Mouse (Mus musculus): Measurements from ENCODE around the gene Usp7.

Gene Usp7

DNA sequence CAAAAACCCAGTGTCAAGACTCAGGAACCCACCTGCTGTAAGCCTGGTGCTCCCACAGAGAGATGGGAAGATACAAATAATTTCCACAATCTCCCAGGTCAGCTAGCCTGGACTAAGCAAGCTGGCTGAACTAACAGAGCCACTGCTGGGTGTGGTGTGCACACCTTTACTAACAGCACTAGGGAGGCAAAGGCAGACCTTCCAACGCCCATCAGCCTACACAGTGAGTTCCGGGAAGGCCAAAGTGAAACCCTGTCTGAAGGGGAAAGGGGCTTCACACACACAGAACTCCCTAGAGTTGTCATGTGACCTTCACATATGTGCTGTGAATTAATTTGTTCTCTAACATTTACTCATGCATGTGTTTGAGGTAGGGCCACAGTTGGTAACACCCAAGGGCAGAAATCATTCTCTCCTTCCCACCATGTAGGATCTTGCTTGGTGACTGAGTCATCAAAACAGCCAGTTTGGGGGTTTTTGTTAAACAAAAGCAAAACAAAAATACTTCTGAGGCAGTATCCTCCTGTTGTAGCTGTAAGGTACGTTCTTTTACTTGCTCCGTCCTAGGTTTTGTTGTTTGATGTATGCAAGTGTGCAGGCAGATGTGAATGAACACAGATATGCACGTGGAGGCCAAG, 63.9 kb downstream of the Usp7 start:
- in situ Hi-C loops (cut with MboI, MseI), result no loop called here

DNA sequence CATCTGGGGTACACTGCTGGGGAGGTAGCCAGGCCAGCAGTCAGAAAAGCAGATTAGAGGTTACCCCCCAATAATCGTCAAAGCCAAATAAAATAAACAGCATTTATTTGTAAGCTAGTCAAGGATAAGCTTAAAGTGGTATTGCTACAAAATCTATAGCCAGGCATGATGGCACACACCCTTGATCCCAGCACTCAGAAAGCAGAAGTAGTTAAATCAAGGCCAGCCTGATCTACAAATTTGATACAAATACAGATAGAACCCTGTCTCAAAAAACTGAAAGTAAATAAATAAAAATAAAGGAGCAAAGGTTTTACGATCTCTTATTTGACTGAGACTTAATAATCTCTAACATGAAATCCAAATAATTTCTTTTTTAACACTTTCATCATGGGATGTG, 66.3 kb downstream of the Usp7 start:
- in situ Hi-C loops (cut with MboI, MseI), result no loop called here

DNA sequence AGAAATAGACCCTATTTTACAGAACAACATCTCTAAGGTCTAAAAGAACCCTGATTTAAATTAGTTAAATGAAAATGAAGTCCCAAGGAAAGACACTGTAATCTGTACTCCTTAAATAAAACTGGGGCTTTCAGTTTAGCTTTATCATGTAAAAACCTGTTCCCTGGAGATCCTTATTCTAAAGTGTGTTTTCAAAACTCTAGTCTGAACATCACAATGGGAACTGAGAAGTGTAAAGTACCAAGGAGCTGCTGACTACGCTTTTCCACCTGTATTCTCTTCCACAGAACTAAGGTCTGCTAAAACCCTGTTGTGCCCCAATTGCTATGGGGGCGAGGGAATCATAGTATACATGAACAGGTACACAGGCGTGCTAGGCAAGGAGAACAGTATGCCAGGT, 68.1 kb downstream of the Usp7 start:
- in situ Hi-C loops (cut with MboI, MseI), result no loop called here

DNA sequence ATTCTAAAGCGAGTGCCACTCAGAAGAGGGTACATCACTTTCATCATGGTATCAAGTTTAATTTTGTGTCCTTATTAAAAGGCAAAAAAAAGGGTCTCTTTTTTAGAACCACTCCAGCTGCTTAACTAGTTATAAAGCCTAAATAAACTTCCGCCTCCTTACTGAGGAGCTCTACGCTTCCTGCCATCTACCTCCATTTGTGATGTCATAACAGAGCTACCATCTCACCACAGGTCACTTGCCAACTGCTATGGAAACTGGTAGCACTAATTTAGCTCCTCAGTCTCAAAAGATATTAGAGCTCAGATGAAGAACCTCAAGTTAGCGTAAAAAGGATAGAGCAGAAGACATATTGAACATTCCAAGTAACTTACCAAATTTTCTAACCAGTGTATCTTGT, 71.7 kb downstream of the Usp7 start:
- in situ Hi-C loops (cut with MboI, MseI), result no loop called here

DNA sequence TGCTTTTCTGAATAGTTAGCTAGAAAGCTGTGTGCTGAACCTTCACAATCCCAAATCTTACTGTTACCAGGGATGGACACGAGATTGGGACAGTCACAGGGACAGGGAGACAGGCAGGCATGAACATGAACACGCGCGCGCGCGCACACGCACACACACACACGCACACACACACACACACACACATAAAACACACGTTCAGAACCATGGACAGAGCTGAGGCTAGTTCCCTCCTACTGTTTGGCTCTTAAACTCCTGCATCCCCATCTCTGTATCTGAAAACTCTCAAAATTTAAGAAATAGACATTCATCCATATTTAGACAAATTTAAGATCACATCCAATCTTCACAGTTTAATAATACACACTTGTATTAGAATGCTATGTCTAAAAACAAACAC, 74.4 kb downstream of the Usp7 start:
- in situ Hi-C loops (cut with MboI, MseI), result no loop called here

DNA sequence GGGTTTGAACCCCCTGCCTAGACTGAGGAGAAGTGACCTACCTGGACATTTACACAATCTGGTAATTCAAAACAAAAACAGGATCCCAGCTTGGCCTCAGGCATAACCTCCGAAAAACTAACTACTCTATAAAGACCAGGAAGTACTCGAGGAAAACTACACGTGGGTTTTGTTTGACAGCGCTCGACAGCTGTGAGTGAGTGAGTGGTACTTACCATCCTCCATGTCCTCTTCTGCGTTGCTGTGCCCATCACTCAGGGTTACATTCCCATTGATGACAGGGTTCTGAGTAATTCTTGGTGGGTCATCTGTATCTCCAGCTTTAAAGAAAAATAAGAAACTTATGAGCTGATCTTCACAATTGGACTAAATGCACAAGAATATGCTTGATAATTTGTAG, 75.8 kb downstream of the Usp7 start:
- in situ Hi-C loops (cut with MboI, MseI), result no loop called here

DNA sequence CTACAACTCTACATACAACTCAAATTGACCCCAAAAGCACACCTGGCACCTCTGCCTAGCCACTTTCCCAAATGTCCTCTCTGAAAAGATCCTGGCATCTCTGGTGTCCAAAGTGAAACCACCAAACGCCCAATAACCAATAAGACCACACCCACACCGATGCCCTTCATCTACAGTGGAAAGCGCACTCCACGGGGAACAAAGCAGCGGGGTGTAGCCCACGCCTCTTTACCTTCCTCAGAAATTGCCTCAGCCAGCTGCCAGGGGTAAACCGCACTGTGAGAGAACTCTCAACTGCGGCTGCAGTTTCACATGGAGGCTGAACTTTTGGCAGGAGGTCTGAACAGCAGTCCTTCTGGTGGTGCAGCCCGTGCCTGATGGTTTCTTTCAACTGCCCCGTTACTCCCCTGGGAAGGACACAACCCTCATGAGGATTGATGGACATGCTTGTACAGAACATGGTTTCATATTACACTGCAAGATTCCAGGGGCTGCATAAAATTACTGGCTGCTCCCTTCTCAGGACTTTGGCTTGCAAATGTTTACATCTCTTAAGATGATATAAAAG, 76.5 kb downstream of the Usp7 start:
- in situ Hi-C loops (cut with MboI, MseI), result no loop called here

DNA sequence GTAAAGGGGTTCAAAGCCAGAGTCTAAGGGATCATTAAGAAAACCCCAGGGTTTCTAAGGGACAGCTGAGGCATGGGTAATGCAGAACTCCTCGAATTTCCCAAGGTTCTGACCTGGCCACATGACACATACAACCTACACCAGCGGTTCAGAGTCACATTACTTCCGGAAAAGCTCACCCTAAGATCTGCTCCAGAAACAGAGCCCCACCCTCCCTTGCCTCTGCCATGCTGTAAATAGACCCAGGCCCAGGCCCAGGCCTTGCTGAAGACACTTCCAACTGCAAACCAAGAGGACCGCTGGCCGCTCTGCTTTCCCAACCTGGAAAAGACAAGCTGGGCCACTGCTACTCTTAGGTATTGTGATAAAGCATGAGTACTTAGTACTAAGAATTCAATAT, 77.3 kb downstream of the Usp7 start:
- in situ Hi-C loops (cut with MboI, MseI), result no loop called here

DNA sequence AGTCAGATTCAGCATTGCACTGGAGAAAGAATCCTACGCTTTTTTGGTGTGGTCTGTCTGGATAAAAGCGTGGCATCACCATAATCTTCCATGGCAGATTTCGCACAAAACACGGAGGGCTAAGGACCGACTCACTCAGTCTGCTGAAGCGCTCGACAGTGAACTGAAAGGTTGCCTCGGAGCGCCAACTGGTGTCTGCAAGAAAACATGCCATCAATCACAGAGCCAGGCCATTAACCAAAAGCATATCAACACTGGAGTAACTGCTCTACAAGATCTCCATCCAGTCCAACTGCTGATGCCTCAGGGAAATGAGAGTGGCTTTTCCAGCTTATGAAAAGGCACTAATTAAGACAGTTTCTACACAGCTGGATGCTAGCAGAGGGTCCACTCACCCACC, 80.1 kb downstream of the Usp7 start:
- in situ Hi-C loops (cut with MboI, MseI), result no loop called here

DNA sequence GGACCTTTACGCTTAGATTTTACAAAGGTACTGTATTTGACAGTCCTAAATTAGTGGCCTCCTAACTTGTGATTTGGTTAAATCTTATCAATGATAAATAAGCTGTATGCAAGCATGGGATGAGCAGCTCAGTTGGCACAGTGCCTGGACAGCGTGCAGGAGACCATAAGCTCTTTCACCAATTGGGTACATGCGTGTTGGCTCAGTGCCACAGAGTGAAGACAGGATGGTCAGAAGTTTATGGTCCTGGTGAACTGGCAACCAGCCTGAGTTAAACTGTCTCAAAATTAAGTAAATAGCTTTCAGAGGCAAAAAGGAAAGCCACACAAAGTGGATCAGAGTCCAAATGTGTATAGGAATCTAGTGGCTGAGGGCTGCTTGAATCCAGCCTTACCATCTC, 91.5 kb downstream of the Usp7 start:
- in situ Hi-C loops (cut with MboI, MseI), result no loop called here

DNA sequence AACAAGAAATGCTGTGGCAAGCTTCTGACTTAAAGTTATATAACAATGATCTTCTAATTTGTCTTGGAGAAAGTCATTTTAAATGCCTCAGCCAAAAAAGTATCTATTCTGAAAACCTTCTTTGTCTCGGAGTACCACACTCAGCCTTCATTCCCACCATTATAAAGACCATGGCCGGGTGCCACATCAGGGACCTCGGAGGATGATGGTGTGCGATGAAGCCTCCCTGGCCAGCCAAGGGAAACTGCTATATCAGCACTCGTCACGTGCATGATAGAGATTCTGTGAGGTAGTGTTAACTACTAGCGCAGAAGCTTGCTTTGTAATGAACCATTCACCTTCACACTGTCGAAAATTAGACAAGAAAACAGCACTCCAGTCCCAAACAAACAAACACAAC, 92.6 kb downstream of the Usp7 start:
- in situ Hi-C loops (cut with MboI, MseI), result no loop called here

DNA sequence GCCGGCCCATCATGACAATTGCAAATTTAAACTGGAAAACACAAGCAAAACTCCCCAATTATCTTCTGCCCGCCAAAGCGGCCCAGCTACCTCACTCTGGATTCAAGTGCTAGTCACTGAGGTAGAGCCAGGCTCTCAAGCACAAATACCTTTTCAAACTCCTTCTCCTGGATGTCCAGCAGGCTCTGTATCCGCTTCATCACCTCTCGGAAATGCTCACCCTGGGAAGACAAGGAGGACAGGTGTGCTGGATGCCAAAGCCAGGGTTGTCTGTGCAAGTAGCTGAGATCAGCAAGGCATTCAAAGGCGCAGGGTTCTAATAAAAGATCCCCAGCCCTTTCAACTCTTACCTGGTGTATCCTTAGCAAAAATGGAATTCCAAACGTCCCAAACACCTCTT, 100.9 kb downstream of the Usp7 start:
- in situ Hi-C loops (cut with MboI, MseI), result no loop called here

DNA sequence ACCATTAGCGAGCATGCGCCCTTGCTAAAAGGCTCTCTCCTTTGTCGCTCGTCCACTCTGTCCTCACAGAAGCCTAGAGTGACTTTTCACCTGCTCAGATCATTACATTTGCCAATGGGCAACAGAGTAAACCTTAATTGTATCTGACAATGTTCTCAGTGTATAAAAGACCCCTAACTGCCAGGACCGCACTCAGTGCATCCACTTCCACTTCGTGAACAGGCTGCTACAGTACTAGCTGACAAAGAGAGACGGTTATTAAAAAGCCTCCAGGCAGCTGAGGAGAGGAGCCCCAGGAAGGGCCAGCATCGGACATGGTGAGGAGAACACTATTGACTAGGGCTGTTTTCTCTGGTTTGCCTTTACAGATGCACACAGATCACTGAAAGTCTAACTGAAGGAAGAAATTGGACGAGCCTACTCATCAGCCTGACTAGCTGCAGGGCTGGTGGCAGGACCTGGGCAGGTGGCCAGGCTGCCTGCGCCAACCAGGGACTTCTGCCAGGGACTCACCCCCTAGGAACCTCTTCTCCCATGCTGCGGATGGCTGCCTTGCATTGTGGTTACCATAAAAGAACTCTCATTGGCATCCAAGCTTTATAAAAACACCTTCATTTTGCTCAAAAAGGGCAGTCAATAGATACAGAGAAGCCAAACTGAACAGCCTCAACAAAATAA, 102.0 kb downstream of the Usp7 start:
- in situ Hi-C loops (cut with MboI, MseI), result loop anchor here (5.0 kb wide), 1 partner anchor 77 kb away; no protein-coding TSS in a partner anchor

DNA sequence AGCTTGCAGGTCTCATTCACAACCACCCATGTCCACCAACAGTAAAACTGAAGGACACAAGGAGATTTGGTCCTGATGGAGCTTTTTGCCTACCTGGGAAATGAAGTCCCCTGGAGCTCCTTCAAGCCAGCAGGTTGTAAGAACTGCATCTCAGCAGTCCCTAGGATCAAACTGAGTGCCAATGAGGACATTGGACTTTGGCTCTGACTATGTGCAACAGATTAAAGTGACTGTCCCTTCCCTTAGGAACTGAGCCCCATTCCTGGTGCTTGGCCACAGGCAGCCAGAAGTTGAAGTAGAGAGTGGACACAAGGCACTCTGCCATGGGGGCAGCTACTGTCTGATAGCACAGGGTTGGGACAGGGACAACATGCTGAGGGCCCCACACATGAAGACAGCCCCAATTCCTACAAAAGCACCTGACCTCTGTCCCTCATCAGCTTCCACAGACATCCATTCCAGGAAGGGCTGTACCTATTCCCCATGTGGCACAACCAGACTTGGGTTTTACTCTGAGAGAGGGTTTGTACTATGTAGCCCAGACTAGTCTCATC, 104.5 kb downstream of the Usp7 start:
- in situ Hi-C loops (cut with MboI, MseI), result loop anchor here (5.0 kb wide), 1 partner anchor 80 kb away; no protein-coding TSS in a partner anchor

DNA sequence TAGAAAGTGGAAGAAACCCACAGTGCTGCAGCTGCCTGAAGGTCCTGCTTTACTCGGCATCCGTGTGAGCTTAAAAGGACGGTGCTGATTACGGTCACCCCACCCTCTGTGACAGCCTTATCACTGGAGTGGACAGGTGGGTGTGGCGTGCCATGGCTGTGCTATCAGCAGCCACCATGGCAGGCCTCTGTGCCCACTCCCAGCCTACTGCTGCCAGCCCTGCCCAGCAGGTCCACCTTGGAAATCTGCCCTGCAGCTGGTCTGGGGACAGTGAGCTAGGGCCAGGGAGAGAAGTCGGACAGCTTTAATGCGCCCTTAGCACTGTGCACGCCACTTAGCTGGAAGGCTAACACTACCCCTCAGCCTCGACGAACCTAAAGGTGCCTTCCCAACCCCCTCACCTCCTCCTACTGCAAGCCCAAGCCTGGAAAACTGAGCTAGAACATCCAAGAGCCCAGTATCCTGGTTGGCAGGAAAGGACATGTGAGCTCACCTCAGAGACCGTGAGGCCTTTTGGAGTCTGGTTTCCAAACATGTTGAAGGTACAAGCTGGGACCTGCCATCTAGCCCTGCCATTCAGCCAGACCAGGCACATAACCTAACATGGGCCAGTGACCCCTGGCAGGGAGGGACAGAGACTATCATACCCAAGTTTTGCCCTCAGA, 105.1 kb downstream of the Usp7 start:
- in situ Hi-C loops (cut with MboI, MseI), result loop anchor here (5.0 kb wide), 1 partner anchor 80 kb away; no protein-coding TSS in a partner anchor

DNA sequence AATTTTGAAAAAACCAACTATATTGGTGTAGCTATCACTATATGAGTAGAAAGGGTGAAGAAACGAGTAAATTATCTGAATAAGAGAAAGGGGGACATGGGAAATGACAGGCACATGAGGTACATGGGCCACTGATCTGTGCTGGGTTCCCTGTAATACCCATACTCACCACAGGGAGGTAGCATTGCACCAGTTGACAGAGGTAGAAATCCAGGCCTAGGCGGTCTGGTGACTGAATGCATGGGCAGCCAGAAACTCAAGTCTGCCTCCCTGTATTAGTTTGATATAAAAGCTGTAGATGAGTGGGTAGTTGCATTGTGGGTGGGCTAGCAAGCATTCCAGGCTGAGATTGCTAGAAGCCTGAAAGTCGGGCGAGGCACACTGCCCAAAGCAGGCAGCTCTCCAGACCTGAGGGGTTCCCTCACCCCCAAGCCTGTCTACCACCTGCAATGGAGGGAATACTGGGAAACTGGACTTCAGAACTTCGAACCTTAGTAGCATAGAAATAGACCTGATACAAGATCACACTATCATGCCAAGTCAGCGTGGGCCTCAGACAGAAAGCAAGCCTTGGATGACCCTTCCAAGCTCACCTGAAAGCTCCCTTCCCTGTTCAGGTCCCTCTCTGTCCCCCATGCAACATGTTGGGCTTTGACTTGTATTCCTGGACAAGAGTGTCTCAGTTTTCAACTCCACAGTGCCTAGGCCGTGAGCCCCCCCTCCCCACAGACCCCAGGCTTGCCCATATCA, 105.8 kb downstream of the Usp7 start:
- in situ Hi-C loops (cut with MboI, MseI), result loop anchor here (5.0 kb wide), 1 partner anchor 81 kb away; no protein-coding TSS in a partner anchor

DNA sequence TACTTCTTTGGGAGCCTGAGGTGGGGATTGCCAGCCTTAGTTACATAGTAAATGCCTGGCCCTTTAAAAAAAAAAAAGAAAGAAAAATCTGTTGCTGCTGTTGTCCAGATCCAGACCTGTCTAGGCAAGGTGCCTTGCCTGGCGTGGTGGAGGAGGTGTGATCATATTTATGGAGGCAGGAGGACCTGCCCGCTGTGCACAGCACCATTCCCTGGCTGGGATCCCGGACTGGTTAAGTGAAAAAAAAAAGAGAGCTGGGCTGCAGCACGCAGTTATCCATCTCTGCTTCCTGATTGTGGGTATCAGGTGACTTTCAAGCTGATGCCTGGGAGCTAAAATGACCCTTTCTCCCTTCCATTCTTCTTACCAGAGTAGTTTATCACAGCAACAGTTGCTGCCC, 107.0 kb downstream of the Usp7 start:
- in situ Hi-C loops (cut with MboI, MseI), result loop anchor here (5.0 kb wide), 1 partner anchor 82 kb away; no protein-coding TSS in a partner anchor

DNA sequence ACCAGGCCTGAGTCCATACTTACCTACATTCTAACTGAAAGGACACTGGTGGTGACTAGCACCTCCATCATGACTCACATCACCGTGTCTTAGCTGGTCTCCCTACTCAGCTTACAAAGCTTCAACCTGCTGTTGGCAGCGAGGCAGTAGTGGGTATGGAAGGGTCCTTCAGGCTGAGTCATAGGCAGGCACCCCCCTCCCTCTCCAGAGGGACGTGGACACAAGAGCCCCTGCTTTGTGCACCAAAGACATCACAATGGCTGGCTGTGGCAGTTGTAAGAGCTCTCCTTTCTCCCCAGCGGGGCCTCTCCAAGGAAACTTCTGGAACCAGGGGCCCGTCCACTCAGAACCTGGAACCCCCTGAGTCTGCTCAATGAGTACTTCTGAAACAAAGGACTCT, 111.6 kb downstream of the Usp7 start, which contains the start of gene Gm5767:
Gene Gm5767, plus strand, starts transcription at position 301 of the 400 bp plus-strand sequence.
- in situ Hi-C loops (cut with MboI, MseI), result no loop called here

DNA sequence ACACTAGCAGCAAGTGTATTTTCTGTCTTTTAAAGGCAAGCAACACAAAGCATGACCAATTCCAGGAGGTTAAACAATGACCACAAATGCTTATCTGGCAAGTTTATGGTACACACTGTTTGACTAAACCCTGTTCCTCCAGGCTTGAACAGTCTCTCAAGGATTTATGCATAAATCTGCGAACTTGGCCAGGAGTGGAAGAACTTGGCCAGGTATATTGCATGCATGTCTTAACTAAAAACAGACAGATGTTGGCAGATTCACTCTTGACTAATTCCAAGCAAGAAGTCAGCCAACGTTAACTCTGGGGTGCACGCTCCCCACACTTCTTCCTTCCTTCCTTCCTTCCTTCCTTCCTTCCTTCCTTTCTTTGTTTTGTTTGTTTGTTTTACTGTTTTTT, 112.3 kb downstream of the Usp7 start:
- in situ Hi-C loops (cut with MboI, MseI), result loop anchor here (5.0 kb wide), 2 partner anchors 37 to 187 kb away; no protein-coding TSS in a partner anchor

DNA sequence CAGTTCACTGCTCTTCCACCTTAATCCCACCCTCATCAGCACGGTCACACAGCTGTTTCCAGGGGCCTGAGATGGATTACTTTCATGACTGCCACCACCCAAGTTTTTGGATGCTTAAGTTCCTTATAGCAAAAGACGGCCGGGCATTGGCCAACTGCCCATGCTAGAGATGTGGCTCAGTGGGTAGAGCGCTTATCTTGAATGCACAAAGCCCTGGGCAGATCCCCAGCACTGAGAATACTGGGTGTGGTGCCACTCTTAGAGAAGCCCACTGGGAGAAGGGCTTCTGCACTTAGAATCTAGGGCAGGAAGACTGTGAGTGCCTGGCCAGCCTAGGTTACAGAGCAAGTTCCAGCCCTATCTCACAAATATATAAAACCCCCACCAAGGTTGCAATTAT, 113.4 kb downstream of the Usp7 start:
- in situ Hi-C loops (cut with MboI, MseI), result loop anchor here (5.0 kb wide), 2 partner anchors 36 to 186 kb away; no protein-coding TSS in a partner anchor

DNA sequence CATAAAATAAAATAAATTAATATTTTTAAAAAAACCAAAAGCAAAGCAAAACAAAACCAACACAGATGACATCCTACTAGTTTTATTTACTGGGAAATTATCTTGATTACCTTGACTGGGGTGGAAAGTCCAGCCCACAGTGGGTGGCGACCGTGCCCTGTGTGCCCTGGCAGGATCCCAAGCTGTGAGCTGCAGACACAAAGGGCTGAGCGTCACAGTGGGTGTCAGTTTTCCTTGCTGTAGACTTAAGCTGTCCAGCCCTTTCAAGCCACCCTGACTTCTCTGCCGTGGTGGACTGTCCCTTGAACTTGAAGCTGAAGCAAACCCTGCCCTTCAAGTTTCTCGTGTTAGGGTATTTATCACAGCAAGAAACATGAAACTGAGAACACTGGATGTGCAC, 114.1 kb downstream of the Usp7 start:
- in situ Hi-C loops (cut with MboI, MseI), result loop anchor here (5.0 kb wide), 2 partner anchors 36 to 186 kb away; no protein-coding TSS in a partner anchor

Measured in T-helper 1 cell (primary cell).